In the genomic region with DNA sequence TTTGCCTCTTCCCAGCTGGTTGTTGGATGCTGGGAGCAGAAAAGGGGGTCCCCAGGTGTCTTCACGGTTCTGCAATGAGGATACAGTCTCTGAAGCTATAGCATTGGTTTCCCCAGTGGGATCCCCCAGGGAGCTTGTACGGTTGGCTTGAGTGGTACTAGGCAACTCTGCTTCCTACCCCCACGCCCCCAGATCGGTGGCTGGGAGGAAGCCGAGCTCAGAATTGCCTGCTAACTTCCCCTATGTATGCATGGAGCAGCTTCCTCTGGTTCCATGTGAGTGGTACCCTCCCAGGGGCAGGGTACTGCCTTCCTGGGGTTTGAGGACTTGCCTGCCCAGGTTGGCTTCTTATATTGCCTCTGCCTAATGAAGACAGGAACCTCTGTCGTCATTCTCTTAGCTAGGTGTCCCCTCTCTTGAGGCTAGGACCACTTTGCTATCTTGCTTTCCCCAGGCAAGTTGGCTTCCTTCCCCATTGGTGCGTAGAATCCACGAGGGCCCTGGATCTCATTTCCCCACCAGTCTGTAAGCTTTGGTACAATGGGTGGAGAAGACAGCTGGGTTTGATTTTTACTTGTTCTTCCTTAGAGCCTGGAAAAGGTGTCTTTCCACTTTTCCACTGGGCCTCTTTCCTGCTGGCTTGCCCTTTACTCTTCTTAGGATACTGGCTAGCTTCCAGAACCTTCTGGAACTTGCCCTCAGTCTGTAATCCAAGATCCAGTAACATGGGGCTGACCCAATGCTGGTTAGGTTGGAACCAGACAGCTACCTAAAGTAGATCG, we compare ENCODE assay signal across 12 mouse cellular contexts. TPM values are rescaled to one million over a fixed set of nuclear protein-coding genes. Genes with fewer than 3 reads are reported as not detected.
A peak's percentile ranks its signal among the peaks of the same experiment; 100 is the strongest.
DNase-seq lines count a peak whose midpoint lies in the region; ATAC-seq and TF ChIP-seq lines count a peak whose summit lies in the region.
"Had no signal": no experiment of that assay in that cellular context is flagged by ENCODE, and none has a peak within 500 bp of the region (broad histone marks: within the 10 kb centered on the region; RNA-seq: fewer than 3 reads in every experiment).

No protein-coding gene starts in this region.

- 69% methylated on average over 9 of the region's 9 CpGs for WGBS in intestine, postnatal 0 days
- 72% methylated on average over 9 of the region's 9 CpGs for WGBS in intestine, embryonic 15.5 days
- WGBS in hindbrain, embryonic 14.5 days: 70% methylated on average over 9 of the region's 9 CpGs

- no peak for ATAC-seq in intestine, postnatal 0 days
- ATAC-seq in intestine, embryonic 15.5 days: no peak
- no peak for ATAC-seq in hindbrain, embryonic 14.5 days (ENCODE audit: low FRiP score)
- ATAC-seq: activated CD4-positive, CD25-positive, alpha-beta regulatory T cell, adult 4 months had no signal

- no peaks in the 10 kb centered on the region for H3K27me3 ChIP-seq in intestine, postnatal 0 days (replicated peaks; ENCODE audit: control insufficient read depth, insufficient read depth, low read length)
- no peaks in the 10 kb centered on the region for H3K27me3 ChIP-seq in intestine, embryonic 15.5 days (replicated peaks)
- no peaks in the 10 kb centered on the region for H3K27me3 ChIP-seq in MEL (ENCODE audit: control insufficient read depth in 1 of 2, insufficient read depth in 2 of 2, low read length in 2 of 2)
- no peaks in the 10 kb centered on the region for H3K27me3 ChIP-seq in hindbrain, embryonic 14.5 days (ENCODE audit: control insufficient read depth, insufficient read depth, low read length)

- H3K36me3 ChIP-seq in intestine, postnatal 0 days (ENCODE audit: control insufficient read depth, insufficient read depth): peaks cover 22% of the 10 kb centered on the region; the same call in 1 of the 2 replicates
- H3K36me3 ChIP-seq in intestine, embryonic 15.5 days: peaks cover 13% of the 10 kb centered on the region; the same call in 1 of the 2 replicates
- H3K36me3 ChIP-seq in MEL (ENCODE audit: control insufficient read depth in 1 of 2, insufficient read depth in 2 of 2, low read length in 2 of 2): peaks cover 0 to 17% of the 10 kb centered on the region in 2 experiments; a peak in 2 of 4 replicates
- peaks cover 24% of the 10 kb centered on the region for H3K36me3 ChIP-seq in hindbrain, embryonic 14.5 days (replicated peaks; ENCODE audit: control insufficient read depth, insufficient read depth)

- 0 out of 2 replicates have a peak, but pooled peaks cover 12% of the 10 kb centered on the region for H3K4me1 ChIP-seq in intestine, postnatal 0 days (replicated peaks; ENCODE audit: control insufficient read depth, insufficient read depth, low read length)
- peaks cover 26% of the 10 kb centered on the region for H3K4me1 ChIP-seq in intestine, embryonic 15.5 days (replicated peaks)
- peaks cover 0 to 26% of the 10 kb centered on the region in 2 experiments; a peak in 2 of 4 replicates for H3K4me1 ChIP-seq in MEL (ENCODE audit: control insufficient read depth in 1 of 2, insufficient read depth in 2 of 2, low read length in 2 of 2)
- H3K4me1 ChIP-seq in hindbrain, embryonic 14.5 days (replicated peaks; ENCODE audit: control insufficient read depth, insufficient read depth, low read length): peaks cover 26% of the 10 kb centered on the region

- TF ChIP-seq EP300 in MEL (IDR thresholded peaks at IDR 0.05; ENCODE audit: low read depth in 1 of 2, low read length in 2 of 2): 0 out of 4 replicates have a peak, but pooled peaks of 1 of the 2 experiments have one; percentile 19

- TF ChIP-seq CTCF in intestine, postnatal 0 days (IDR thresholded peaks at IDR 0.05; ENCODE audit: low read depth): no peak
- no peak for TF ChIP-seq CTCF in MEL (IDR thresholded peaks at IDR 0.05 in 2 of 3, conservative IDR thresholded peaks at IDR 0.05 in 1 of 3; ENCODE audit: control insufficient read depth in 1 of 3, insufficient read depth in 1 of 3, low read depth in 2 of 3, low read length in 3 of 3, poor library complexity in 1 of 3, severe bottlenecking in 1 of 3)

- peak; percentile 15 for DNase-seq in adrenal gland, adult 2 months
- DNase-seq in adrenal gland, adult 18-20 months (ENCODE audit: low spot score in 2 of 2): no peak
- peak; percentile 60 for DNase-seq in MEL (ENCODE audit: low read depth, low spot score)
- peak; percentile 71 for DNase-seq in kidney, postnatal 14 days
- no peak for DNase-seq in left cerebral cortex, adult 8-10 months (ENCODE audit: low spot score in 2 of 2)
- no peak for DNase-seq in hindbrain, embryonic 14.5 days (ENCODE audit: low spot score)

- H3K27ac ChIP-seq in intestine, postnatal 0 days (ENCODE audit: low read depth, low read length): 0 out of 2 replicates have a peak overlapping the region, but pooled peaks have one; percentile 2
- H3K27ac ChIP-seq in intestine, embryonic 15.5 days: no peak overlapping the region
- no peak overlapping the region; the same call in 1 of the 2 replicates for H3K27ac ChIP-seq in MEL (ENCODE audit: control insufficient read depth, low read depth, low read length)
- no peak overlapping the region for H3K27ac ChIP-seq in hindbrain, embryonic 14.5 days
- H3K27ac ChIP-seq: kidney, postnatal 0 days had no signal

- TF ChIP-seq POLR2A in MEL (IDR thresholded peaks at IDR 0.05; ENCODE audit: control insufficient read depth in 1 of 2, insufficient read depth in 1 of 2, low read depth in 1 of 2, low read length in 2 of 2, poor library complexity in 1 of 2): no peak

- no peak overlapping the region for H3K4me3 ChIP-seq in intestine, postnatal 0 days (ENCODE audit: low read depth, low read length)
- no peak overlapping the region for H3K4me3 ChIP-seq in intestine, embryonic 15.5 days (replicated peaks)
- no peak overlapping the region for H3K4me3 ChIP-seq in MEL (ENCODE audit: control insufficient read depth in 1 of 2, insufficient read depth in 1 of 2, low read depth in 2 of 2, low read length in 2 of 2)
- H3K4me3 ChIP-seq in hindbrain, embryonic 14.5 days (replicated peaks; ENCODE audit: low read length): no peak overlapping the region
- H3K4me3 ChIP-seq: midbrain, embryonic 10.5 days had no signal

- no peak overlapping the region for H3K9ac ChIP-seq in intestine, postnatal 0 days (ENCODE audit: low read depth, low read length)
- no peak overlapping the region for H3K9ac ChIP-seq in intestine, embryonic 15.5 days
- no peak overlapping the region for H3K9ac ChIP-seq in MEL (ENCODE audit: control insufficient read depth, low read depth, low read length, poor library complexity, severe bottlenecking)
- H3K9ac ChIP-seq in hindbrain, embryonic 14.5 days: no peak overlapping the region

- H3K79me2 ChIP-seq in MEL (ENCODE audit: control insufficient read depth, insufficient read depth, low read length, poor library complexity): no peaks in the 10 kb centered on the region

- H3K9me3 ChIP-seq in intestine, postnatal 0 days (ENCODE audit: control insufficient read depth): no peaks in the 10 kb centered on the region
- H3K9me3 ChIP-seq in intestine, embryonic 15.5 days: no peaks in the 10 kb centered on the region
- H3K9me3 ChIP-seq in MEL (replicated peaks; ENCODE audit: insufficient read depth, low read length): no peaks in the 10 kb centered on the region
- H3K9me3 ChIP-seq in hindbrain, embryonic 14.5 days (ENCODE audit: control insufficient read depth, low read length): no peaks in the 10 kb centered on the region
- H3K9me3 ChIP-seq: midbrain, embryonic 10.5 days had no signal

- H3K4me2 ChIP-seq in intestine, postnatal 0 days (replicated peaks; ENCODE audit: low read depth): no peak overlapping the region
- H3K4me2 ChIP-seq in intestine, embryonic 15.5 days (replicated peaks): no peak overlapping the region
- H3K4me2 ChIP-seq in hindbrain, embryonic 14.5 days (replicated peaks): no peak overlapping the region

- no peak for TF ChIP-seq RAD21 in MEL (IDR thresholded peaks at IDR 0.05; ENCODE audit: low read depth, low read length)

TF ChIP-seq in MEL, 35 proteins besides CTCF, POLR2A, EP300 and RAD21:
- TF ChIP-seq SMC3 (IDR thresholded peaks at IDR 0.05; ENCODE audit: low read depth, low read length) (peak; percentile 15; the same call in 1 of the 2 replicates), BHLHE40 (IDR thresholded peaks at IDR 0.05; ENCODE audit: borderline replicate concordance, low read depth, low read length) (no peak)

RNA-seq across cellular contexts. Expression of a gene that starts 29.5 kb away (rescaled TPM):
- 10 to 100 TPM; 41.9 to 61.1 TPM for total RNA-seq in adrenal gland, adult 2 months (2021)
- 62.7 and 64.5 TPM in 2 replicates for polyA plus RNA-seq in adrenal gland, adult 2 months (2012; rRNA removed)
- total RNA-seq in adrenal gland, adult 18-20 months (2021): 10 to 100 TPM; 41.3 to 46.6 TPM
- 4.8 and 4.9 TPM in 2 replicates for polyA plus RNA-seq in intestine, postnatal 0 days (2015; fragmentation: Nextera tagmentation; extraction: Ambion mirVana)
- 7.5 and 7.8 TPM in 2 replicates for polyA plus RNA-seq in intestine, embryonic 15.5 days (2015; fragmentation: Nextera tagmentation; extraction: Ambion mirVana)
- 0.58 and 0.78 TPM in 2 replicates for total RNA-seq in MEL (2012; rRNA removed)
- polyA plus RNA-seq in MEL (2012; ENCODE audit: insufficient read depth in 1 of 2, insufficient read length in 2 of 2, low read depth in 1 of 2, low replicate concordance in 2 of 2, missing spikeins in 1 of 2): 1 to 10 TPM in 1 of 2 experiments, not detected in 1; 5.1 TPM
- 10 to 100 TPM; 60.4 to 67.8 (median 61.9) TPM for total RNA-seq in left cerebral cortex, adult 8-10 months (2022)
- 11.6 and 13.5 TPM in 2 replicates for polyA plus RNA-seq in hindbrain, embryonic 14.5 days (2014; fragmentation: Nextera tagmentation; extraction: Ambion mirVana)

RNA-seq across cellular contexts. Expression of a gene that starts 49.6 kb away (rescaled TPM):
- total RNA-seq in adrenal gland, adult 2 months (2021): under 1 TPM in 1 of 2 experiments, not detected in 1; 0.17 TPM
- polyA plus RNA-seq in adrenal gland, adult 2 months (2012; rRNA removed): 0.15 and 0.26 TPM in 2 replicates
- under 1 TPM; 0.16 to 0.40 TPM for total RNA-seq in adrenal gland, adult 18-20 months (2021)
- 0.21 and 0.25 TPM in 2 replicates for polyA plus RNA-seq in intestine, postnatal 0 days (2015; fragmentation: Nextera tagmentation; extraction: Ambion mirVana)
- polyA plus RNA-seq in intestine, embryonic 15.5 days (2015; fragmentation: Nextera tagmentation; extraction: Ambion mirVana): 1.3 TPM in 2 replicates
- total RNA-seq in MEL (2012; rRNA removed): not detected in 2 replicates
- under 1 TPM in 1 of 2 experiments, not detected in 1; 0.18 TPM for polyA plus RNA-seq in MEL (2012; ENCODE audit: insufficient read depth in 1 of 2, insufficient read length in 2 of 2, low read depth in 1 of 2, low replicate concordance in 2 of 2, missing spikeins in 1 of 2)
- total RNA-seq in left cerebral cortex, adult 8-10 months (2022): not detected
- polyA plus RNA-seq in hindbrain, embryonic 14.5 days (2014; fragmentation: Nextera tagmentation; extraction: Ambion mirVana): not detected in 2 replicates
- polyA plus RNA-seq: kidney, postnatal 0 days; midbrain, embryonic 10.5 days had no signal

RNA-seq across cellular contexts. Expression of a gene that starts 57.4 kb away (rescaled TPM):
- total RNA-seq in adrenal gland, adult 2 months (2021): not detected
- polyA plus RNA-seq in adrenal gland, adult 2 months (2012; rRNA removed): not detected in 2 replicates
- total RNA-seq in adrenal gland, adult 18-20 months (2021): not detected
- polyA plus RNA-seq in intestine, postnatal 0 days (2015; fragmentation: Nextera tagmentation; extraction: Ambion mirVana): not detected in 2 replicates
- 1.2 TPM in 2 replicates for polyA plus RNA-seq in intestine, embryonic 15.5 days (2015; fragmentation: Nextera tagmentation; extraction: Ambion mirVana)
- total RNA-seq in MEL (2012; rRNA removed): not detected in 2 replicates
- polyA plus RNA-seq in MEL (2012; ENCODE audit: insufficient read depth in 1 of 2, insufficient read length in 2 of 2, low read depth in 1 of 2, low replicate concordance in 2 of 2, missing spikeins in 1 of 2): not detected
- total RNA-seq in left cerebral cortex, adult 8-10 months (2022): not detected
- not detected in 2 replicates for polyA plus RNA-seq in hindbrain, embryonic 14.5 days (2014; fragmentation: Nextera tagmentation; extraction: Ambion mirVana)
- polyA plus RNA-seq: activated CD4-positive, CD25-positive, alpha-beta regulatory T cell, adult 4 months; forebrain, embryonic 11.5 days; midbrain, embryonic 10.5 days had no signal

Comparison
In these comparisons a context has a peak if more than half of its experiments do, and no peak if none do; other contexts are left out.
1. DNase-seq: peak in adrenal gland, adult 2 months (single experiment), MEL (single experiment) and kidney, postnatal 14 days (single experiment); none in adrenal gland, adult 18-20 months (0 of 2), left cerebral cortex, adult 8-10 months (0 of 2) and hindbrain, embryonic 14.5 days (single experiment).